Mouse (Mus musculus): ENCODE measurements at regions not wholly inside any gene's neighbourhood (a gene's known extent, or its start where the extent isn't known, plus 50 kb on each side); places are given as distances from the start of the nearest gene placed in this dataset.

DNA sequence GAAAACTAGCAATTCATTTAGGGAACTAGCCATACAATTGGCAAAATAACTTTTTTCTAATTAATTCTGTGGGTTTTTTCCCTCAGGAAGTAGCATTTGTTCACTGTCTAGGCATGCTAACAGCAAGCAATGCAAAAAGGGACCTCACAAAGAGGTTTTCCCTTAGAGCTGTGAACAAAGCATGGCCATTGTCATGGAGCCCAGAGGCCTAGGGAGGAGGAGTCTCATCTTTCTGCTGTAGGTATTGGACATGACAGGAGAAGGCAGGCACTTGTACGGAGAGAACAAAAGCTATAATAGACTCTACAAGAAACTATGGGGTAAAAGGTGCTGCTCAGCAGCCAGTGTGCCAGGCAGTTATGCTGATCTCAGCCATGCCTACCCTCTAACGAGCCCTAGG, 666.8 kb upstream of the Igfbp3 start:
- TF ChIP-seq POLR2A (IDR thresholded peaks at IDR 0.05; ENCODE audit: insufficient read length, low read depth) (no peak), MYOD1 (IDR thresholded peaks at IDR 0.05; ENCODE audit: control insufficient read depth in 1 of 3, insufficient read length in 2 of 3, low read depth in 2 of 3) (no peak), MAX (IDR thresholded peaks at IDR 0.05; ENCODE audit: low read depth) (no peak), REST (IDR thresholded peaks at IDR 0.05; ENCODE audit: insufficient read depth, insufficient read length) (no peak), MYOG (IDR thresholded peaks at IDR 0.05; ENCODE audit: control insufficient read depth in 1 of 3, insufficient read depth in 1 of 3, insufficient read length in 2 of 3, low read depth in 2 of 3) (no peak), USF1 (IDR thresholded peaks at IDR 0.05; ENCODE audit: low read depth) (no peak), TCF12 (IDR thresholded peaks at IDR 0.05; ENCODE audit: insufficient read depth, poor library complexity, severe bottlenecking) (no peak), POLR2AphosphoS2 (IDR thresholded peaks at IDR 0.05; ENCODE audit: insufficient read length, low read depth) (no peak), CEBPB (IDR thresholded peaks at IDR 0.05; ENCODE audit: insufficient read depth, poor library complexity, severe bottlenecking) (no peak), TCF3 (IDR thresholded peaks at IDR 0.05; ENCODE audit: insufficient read length, low read depth) (no peak), E2F4 (IDR thresholded peaks at IDR 0.05; ENCODE audit: insufficient read depth) (no peak)

All from myocyte (in vitro differentiated cells).